Mouse (Mus musculus): ENCODE data around the gene Tnnt2.

Gene Tnnt2

GRCm38 (mm10) chr1:135855344-135855687, 19.2 kb downstream of the Tnnt2 start:
- DNase-seq (ENCODE audit: low spot score in 2 of 2), result no peak

- DNase-seq (ENCODE audit: low spot score in 2 of 2), result no peak
Measured at GRCm38 (mm10) chr1:135856070-135856469, 19.9 kb downstream of the Tnnt2 start.

- DNase-seq (ENCODE audit: low spot score in 2 of 2), result no peak
Measured at GRCm38 (mm10) chr1:135857137-135857775, 21.1 kb downstream of the Tnnt2 start.

- no peak for DNase-seq (ENCODE audit: low spot score in 2 of 2)
Measured at GRCm38 (mm10) chr1:135858533-135858932, 22.4 kb downstream of the Tnnt2 start.

- DNase-seq (ENCODE audit: low spot score in 2 of 2), result no peak
Measured at GRCm38 (mm10) chr1:135861091-135861490, 24.9 kb downstream of the Tnnt2 start.

- DNase-seq (ENCODE audit: low spot score in 2 of 2), result no peak
Measured at GRCm38 (mm10) chr1:135861980-135862552, 25.9 kb downstream of the Tnnt2 start.

GRCm38 (mm10) chr1:135862561-135862960, 26.4 kb downstream of the Tnnt2 start:
- DNase-seq (ENCODE audit: low spot score in 2 of 2), result no peak

- DNase-seq (ENCODE audit: low spot score in 2 of 2), result no peak
Measured at GRCm38 (mm10) chr1:135863786-135864335, 27.7 kb downstream of the Tnnt2 start.

- no peak for DNase-seq (ENCODE audit: low spot score in 2 of 2)
Measured at GRCm38 (mm10) chr1:135864830-135865229, 28.7 kb downstream of the Tnnt2 start.

- peak; percentile 84 to 91 for DNase-seq (ENCODE audit: low spot score in 2 of 2)
Measured at GRCm38 (mm10) chr1:135865518-135866194, 29.5 kb downstream of the Tnnt2 start.

- DNase-seq (ENCODE audit: low spot score in 2 of 2), result no peak
Measured at GRCm38 (mm10) chr1:135868570-135868969, 32.4 kb downstream of the Tnnt2 start.

- peak; percentile 34 to 40 for DNase-seq (ENCODE audit: low spot score in 2 of 2)
Measured at GRCm38 (mm10) chr1:135872991-135873390, 36.8 kb downstream of the Tnnt2 start.

- DNase-seq (ENCODE audit: low spot score in 2 of 2), result no peak
Measured at GRCm38 (mm10) chr1:135877248-135877647, 41.1 kb downstream of the Tnnt2 start.

- DNase-seq (ENCODE audit: low spot score in 2 of 2), result peak; percentile 77 to 78
Measured at GRCm38 (mm10) chr1:135882385-135883109, 46.4 kb downstream of the Tnnt2 start.

GRCm38 (mm10) chr1:135889461-135890185, 53.5 kb downstream of the Tnnt2 start:
- no peak for DNase-seq (ENCODE audit: low spot score in 2 of 2)

GRCm38 (mm10) chr1:135891424-135892216, 55.5 kb downstream of the Tnnt2 start:
- peak; percentile 32 to 37 for DNase-seq (ENCODE audit: low spot score in 2 of 2)

GRCm38 (mm10) chr1:135892233-135892632, 56.1 kb downstream of the Tnnt2 start:
- peak; percentile 27 to 44 for DNase-seq (ENCODE audit: low spot score in 2 of 2)

- no peak for DNase-seq (ENCODE audit: low spot score in 2 of 2)
Measured at GRCm38 (mm10) chr1:135892764-135893163, 56.6 kb downstream of the Tnnt2 start.

GRCm38 (mm10) chr1:135893377-135893776, 57.2 kb downstream of the Tnnt2 start:
- no peak for DNase-seq (ENCODE audit: low spot score in 2 of 2)

- no peak for DNase-seq (ENCODE audit: low spot score in 2 of 2)
Measured at GRCm38 (mm10) chr1:135895367-135895766, 59.2 kb downstream of the Tnnt2 start.

GRCm38 (mm10) chr1:135899295-135899694, 63.1 kb downstream of the Tnnt2 start:
- DNase-seq (ENCODE audit: low spot score in 2 of 2), result no peak

Data from right cerebral cortex, adult 2 months (tissue).